Mouse (Mus musculus) central nervous system, embryonic 14 days (tissue): ENCODE measurements around the gene Sema3a. TPM values are rescaled to one million over a fixed set of nuclear protein-coding genes. Genes with fewer than 3 reads are reported as not detected.

Experiments used
- polyA plus RNA-seq: library from polyadenylated mRNA; depleted of rRNA; stranded (reverse); fragments of >200 nt; gene quantifications from 2 replicates; pipeline ENCODE4 v1.2.3, GENCODE M21; 2012; rRNA removed

The Sema3a gene
- polyA plus RNA-seq: 10.1 and 13.0 TPM in 2 replicates

GRCm38 (mm10) chr5:13125241-13125692 is at the start of gene Sema3a:
Sema3a (plus strand) TSS chr5:13125414.

